ENCODE assay signal across 17 mouse cellular contexts in the genomic region with DNA sequence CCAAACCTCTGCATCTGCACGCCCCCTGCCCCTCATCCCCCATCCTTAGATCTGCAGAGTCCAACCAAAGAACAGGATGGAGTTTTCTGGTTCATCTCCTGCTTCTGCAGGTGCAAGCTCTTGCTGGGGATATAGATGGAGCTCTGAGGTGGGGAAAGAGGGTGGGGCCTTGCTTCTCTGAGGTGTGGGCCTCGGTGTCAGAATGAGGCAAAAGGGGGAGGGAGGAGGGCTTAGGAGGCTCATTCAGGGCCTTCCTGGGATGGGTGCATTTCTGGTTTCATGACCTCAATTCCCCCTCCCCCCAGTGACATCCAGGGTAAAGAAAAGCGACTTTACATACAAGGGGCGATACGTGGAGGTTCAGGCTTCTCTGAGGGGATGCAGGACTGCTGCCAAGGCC. TPM values are rescaled to one million over a fixed set of nuclear protein-coding genes. Genes with fewer than 3 reads are reported as not detected.
"Had no signal": no experiment of that assay in that cellular context is flagged by ENCODE, and none has a peak within 500 bp of the region (broad histone marks: within the 10 kb centered on the region; RNA-seq: fewer than 3 reads in every experiment).

No protein-coding gene starts in this region.

- H3K4me3 ChIP-seq: liver, embryonic 12.5 days; megakaryocyte, embryonic 14.5 days; midbrain, embryonic 13.5 days; midbrain, embryonic 15.5 days; neural tube, embryonic 12.5 days; stomach, embryonic 15.5 days had no signal

- H3K36me3 ChIP-seq: liver, embryonic 12.5 days; midbrain, embryonic 13.5 days; midbrain, embryonic 15.5 days; neural tube, embryonic 12.5 days; stomach, embryonic 15.5 days had no signal

- H3K27me3 ChIP-seq: stomach, embryonic 15.5 days had no signal

- H3K27ac ChIP-seq: liver, embryonic 12.5 days; liver, embryonic 14.5 days; midbrain, embryonic 13.5 days; midbrain, embryonic 15.5 days; neural tube, embryonic 12.5 days; stomach, embryonic 15.5 days; stomach, postnatal 0 days had no signal

- DNase-seq: lung, adult 18-20 months; lung, embryonic 14.5 days; lung, postnatal 10 days; lung, postnatal 4 days; right cerebral cortex, postnatal 14 days had no signal

RNA-seq across cellular contexts. Expression of a gene that starts 31.5 kb away (rescaled TPM):
- total RNA-seq: monocyte, adult 5-6 weeks; neutrophil, adult 5-6 weeks had no signal
- polyA plus RNA-seq: liver, embryonic 12.5 days; liver, embryonic 14.5 days; liver, embryonic 16.5 days; spleen, adult 2 months had no signal
